In genomic region chr10:127288328-127288799, GRCm38 (mm10) we compare ENCODE assay signal across 8 mouse cellular contexts. TPM values are rescaled to one million over a fixed set of nuclear protein-coding genes. Genes with fewer than 3 reads are reported as not detected.
DNase-seq lines count a peak whose midpoint lies in the region; ATAC-seq and TF ChIP-seq lines count a peak whose summit lies in the region.

No protein-coding gene starts in this region.

- TF ChIP-seq POLR2A in embryonic fibroblast, embryonic 13.5 days (IDR thresholded peaks at IDR 0.05; ENCODE audit: low read depth, low read length) = peak; percentile 60; the same call in 1 of the 2 replicates

- peaks cover 19% of the 10 kb centered on the region for H3K36me3 ChIP-seq in hindbrain, embryonic 16.5 days (ENCODE audit: control insufficient read depth, insufficient read depth, low read length)
- peaks cover 42% of the 10 kb centered on the region for H3K36me3 ChIP-seq in lung, embryonic 15.5 days

- 0 out of 2 replicates have a peak, but pooled peaks cover 8% of the 10 kb centered on the region for H3K4me1 ChIP-seq in embryonic fibroblast, embryonic 13.5 days (ENCODE audit: control insufficient read depth, insufficient read depth, low read length)
- peaks cover 43% of the 10 kb centered on the region for H3K4me1 ChIP-seq in hindbrain, embryonic 16.5 days (ENCODE audit: control insufficient read depth, insufficient read depth, low read depth, low read length)
- peaks cover 49% of the 10 kb centered on the region for H3K4me1 ChIP-seq in lung, embryonic 15.5 days

- ATAC-seq in hindbrain, embryonic 16.5 days = no peak
- ATAC-seq in lung, embryonic 15.5 days (ENCODE audit: borderline replicate concordance, extremely low read depth, low FRiP score, low TSS enrichment) = peak; percentile 7
- ATAC-seq in megakaryocyte progenitor cell, adult 5-6 weeks (replicated peaks; ENCODE audit: poor library complexity) = no peak

- H3K27me3 ChIP-seq in hindbrain, embryonic 16.5 days (replicated peaks; ENCODE audit: control insufficient read depth, insufficient read depth, low read length) = no peaks in the 10 kb centered on the region
- H3K27me3 ChIP-seq in lung, embryonic 15.5 days = no peaks in the 10 kb centered on the region

- intact Hi-C loops in left cerebral cortex, adult 2 months (cut with DNase I) = loop anchor here (1.0 to 2.0 kb wide), 2 partner anchors 22 to 78 kb away; partner anchors contain the start of genes Dctn2 and Pip4k2c
- intact Hi-C loops in left cerebral cortex, postnatal 36 days (cut with DNase I) = loop anchor here (2.0 kb wide), 1 partner anchor 22 kb away; the partner anchor contains the start of gene Dctn2

- 1% methylated on average over 18 of the region's 28 CpGs for WGBS in hindbrain, embryonic 16.5 days
- WGBS in lung, embryonic 15.5 days = under 1% methylated on average over 23 of the region's 28 CpGs

- H3K27ac ChIP-seq in left cerebral cortex, adult 2 months = peak overlapping the region; percentile 99
- H3K27ac ChIP-seq in embryonic fibroblast, embryonic 13.5 days (ENCODE audit: insufficient read depth, low read length) = peak overlapping the region; percentile 95
- peak overlapping the region; percentile 98 for H3K27ac ChIP-seq in hindbrain, embryonic 16.5 days (ENCODE audit: low read depth, low read length)
- peak overlapping the region; percentile 100 for H3K27ac ChIP-seq in lung, embryonic 15.5 days

- H3K9ac ChIP-seq in hindbrain, embryonic 16.5 days (ENCODE audit: low read depth, low read length) = peak overlapping the region; percentile 88
- H3K9ac ChIP-seq in lung, embryonic 15.5 days = peak overlapping the region; percentile 80

- DNase-seq in left cerebral cortex, adult 2 months (ENCODE audit: extremely low spot score in 1 of 2, low spot score in 2 of 2) = peak; percentile 30 to 42
- no peak for DNase-seq in left cerebral cortex, postnatal 36 days (ENCODE audit: low spot score in 2 of 2)
- DNase-seq in R1 (ENCODE audit: low read depth, low spot score) = peak; percentile 69
- DNase-seq in right cerebral cortex, postnatal 4 days = peak; percentile 45

- no peaks in the 10 kb centered on the region for H3K9me3 ChIP-seq in hindbrain, embryonic 16.5 days (ENCODE audit: control insufficient read depth, low read length)
- no peaks in the 10 kb centered on the region for H3K9me3 ChIP-seq in lung, embryonic 15.5 days

- peak overlapping the region; percentile 64 for H3K4me3 ChIP-seq in left cerebral cortex, adult 2 months
- H3K4me3 ChIP-seq in embryonic fibroblast, embryonic 13.5 days (ENCODE audit: insufficient read depth, low read length) = peak overlapping the region; percentile 55
- peak overlapping the region; percentile 76 for H3K4me3 ChIP-seq in hindbrain, embryonic 16.5 days (ENCODE audit: low read length)
- peak overlapping the region; percentile 76 for H3K4me3 ChIP-seq in lung, embryonic 15.5 days

- no peak for TF ChIP-seq CTCF in left cerebral cortex, adult 2 months (IDR thresholded peaks at IDR 0.05)
- no peak for TF ChIP-seq CTCF in embryonic fibroblast, embryonic 13.5 days (IDR thresholded peaks at IDR 0.05; ENCODE audit: borderline replicate concordance, insufficient read depth, low read length)

- peak overlapping the region; percentile 92 for H3K4me2 ChIP-seq in hindbrain, embryonic 16.5 days (ENCODE audit: low read length)
- peak overlapping the region; percentile 77 for H3K4me2 ChIP-seq in lung, embryonic 15.5 days

RNA-seq across cellular contexts. Expression of gene Mbd6, which starts 0.5 kb away (rescaled TPM):
- total RNA-seq in left cerebral cortex, adult 2 months (2021) = 10 to 100 TPM; 42.2 to 52.4 TPM
- total RNA-seq in left cerebral cortex, postnatal 36 days (2021) = 10 to 100 TPM; 32.9 to 54.4 TPM
- 26.4 and 27.2 TPM in 2 replicates for polyA plus RNA-seq in embryonic fibroblast, embryonic 13.5 days (2011; ENCODE audit: insufficient read length, low read depth, missing spikeins)
- polyA plus RNA-seq in hindbrain, embryonic 16.5 days (2015; fragmentation: Nextera tagmentation; extraction: Ambion mirVana) = 11.2 and 11.5 TPM in 2 replicates
- polyA plus RNA-seq in lung, embryonic 15.5 days (2015; fragmentation: Nextera tagmentation; extraction: Ambion mirVana) = 13.3 and 18.8 TPM in 2 replicates
- 41.9 and 44.0 TPM in 2 replicates for total RNA-seq in megakaryocyte progenitor cell, adult 5-6 weeks (2015)
- total RNA-seq in megakaryocyte progenitor cell, adult 5-6 weeks (2017) = 4.1 and 6.8 TPM in 2 replicates

RNA-seq across cellular contexts. Expression of gene Dctn2, which starts 22.2 kb away (rescaled TPM):
- total RNA-seq in left cerebral cortex, adult 2 months (2021) = 100 to 1,000 TPM; 254 to 259 TPM
- 100 to 1,000 TPM; 267 to 287 TPM for total RNA-seq in left cerebral cortex, postnatal 36 days (2021)
- 149 and 162 TPM in 2 replicates for polyA plus RNA-seq in embryonic fibroblast, embryonic 13.5 days (2011; ENCODE audit: insufficient read length, low read depth, missing spikeins)
- 355 and 358 TPM in 2 replicates for polyA plus RNA-seq in hindbrain, embryonic 16.5 days (2015; fragmentation: Nextera tagmentation; extraction: Ambion mirVana)
- polyA plus RNA-seq in lung, embryonic 15.5 days (2015; fragmentation: Nextera tagmentation; extraction: Ambion mirVana) = 184 and 189 TPM in 2 replicates
- total RNA-seq in megakaryocyte progenitor cell, adult 5-6 weeks (2015) = 63.6 and 66.8 TPM in 2 replicates
- 87.4 and 101 TPM in 2 replicates for total RNA-seq in megakaryocyte progenitor cell, adult 5-6 weeks (2017)

RNA-seq across cellular contexts. Expression of gene Mars, which starts 23.2 kb away (rescaled TPM):
- 10 to 100 TPM; 55.3 to 61.5 TPM for total RNA-seq in left cerebral cortex, adult 2 months (2021)
- total RNA-seq in left cerebral cortex, postnatal 36 days (2021) = 10 to 100 TPM; 54.9 to 60.1 TPM
- 105 and 110 TPM in 2 replicates for polyA plus RNA-seq in embryonic fibroblast, embryonic 13.5 days (2011; ENCODE audit: insufficient read length, low read depth, missing spikeins)
- 108 and 113 TPM in 2 replicates for polyA plus RNA-seq in hindbrain, embryonic 16.5 days (2015; fragmentation: Nextera tagmentation; extraction: Ambion mirVana)
- polyA plus RNA-seq in lung, embryonic 15.5 days (2015; fragmentation: Nextera tagmentation; extraction: Ambion mirVana) = 104 and 108 TPM in 2 replicates
- total RNA-seq in megakaryocyte progenitor cell, adult 5-6 weeks (2015) = 88.3 and 93.1 TPM in 2 replicates
- total RNA-seq in megakaryocyte progenitor cell, adult 5-6 weeks (2017) = 196 and 210 TPM in 2 replicates

RNA-seq across cellular contexts. Expression of gene Kif5a, which starts 25.2 kb away (rescaled TPM):
- total RNA-seq in left cerebral cortex, adult 2 months (2021) = 1,000 to 10,000 TPM; 1,016 to 1,023 TPM
- 1,000 to 10,000 TPM in 1 of 2 experiments, 100 to 1,000 TPM in 1; 978 to 1,176 TPM for total RNA-seq in left cerebral cortex, postnatal 36 days (2021)
- polyA plus RNA-seq in embryonic fibroblast, embryonic 13.5 days (2011; ENCODE audit: insufficient read length, low read depth, missing spikeins) = 0.80 and 1.6 TPM in 2 replicates
- polyA plus RNA-seq in hindbrain, embryonic 16.5 days (2015; fragmentation: Nextera tagmentation; extraction: Ambion mirVana) = 115 and 130 TPM in 2 replicates
- polyA plus RNA-seq in lung, embryonic 15.5 days (2015; fragmentation: Nextera tagmentation; extraction: Ambion mirVana) = 0.70 and 1.3 TPM in 2 replicates
- total RNA-seq in megakaryocyte progenitor cell, adult 5-6 weeks (2015) = 0.05 and 0.25 TPM in 2 replicates
- 0.04 and 0.20 TPM in 2 replicates for total RNA-seq in megakaryocyte progenitor cell, adult 5-6 weeks (2017)

RNA-seq across cellular contexts. Expression of gene Arhgap9, which starts 33.4 kb away (rescaled TPM):
- total RNA-seq in left cerebral cortex, adult 2 months (2021) = 1 to 10 TPM in 1 of 2 experiments, under 1 TPM in 1; 0.47 to 1.2 TPM
- total RNA-seq in left cerebral cortex, postnatal 36 days (2021) = 1 to 10 TPM in 1 of 2 experiments, under 1 TPM in 1; 0.94 to 1.1 TPM
- 0.18 TPM in 1 of 2 replicates, not detected in the other for polyA plus RNA-seq in embryonic fibroblast, embryonic 13.5 days (2011; ENCODE audit: insufficient read length, low read depth, missing spikeins)
- 0.79 and 0.81 TPM in 2 replicates for polyA plus RNA-seq in hindbrain, embryonic 16.5 days (2015; fragmentation: Nextera tagmentation; extraction: Ambion mirVana)
- polyA plus RNA-seq in lung, embryonic 15.5 days (2015; fragmentation: Nextera tagmentation; extraction: Ambion mirVana) = 3.5 and 6.9 TPM in 2 replicates
- 37.1 and 38.0 TPM in 2 replicates for total RNA-seq in megakaryocyte progenitor cell, adult 5-6 weeks (2015)
- 37.3 and 39.5 TPM in 2 replicates for total RNA-seq in megakaryocyte progenitor cell, adult 5-6 weeks (2017)

Comparison
In these comparisons a context has a peak if more than half of its experiments do, and no peak if none do; other contexts are left out.
1. DNase-seq: peak in left cerebral cortex, adult 2 months (2 of 2), R1 (single experiment) and right cerebral cortex, postnatal 4 days (single experiment); none in left cerebral cortex, postnatal 36 days (0 of 2).
2. Peak in every context shown above with its lines, with median percentiles within 50 percentile points of each other: H3K27ac ChIP-seq and H3K4me3 ChIP-seq.